Mouse (Mus musculus): ENCODE measurements around the gene Grk6. TPM values are rescaled to one million over a fixed set of nuclear protein-coding genes. Genes with fewer than 3 reads are reported as not detected.
A peak's percentile ranks its signal among the peaks of the same experiment; 100 is the strongest.

Grk6 gene
- polyA plus RNA-seq, 1 experiment from 2014 or later, result 25.0 TPM

GRCm38 (mm10) chr13:55468851-55469560, 24.1 kb downstream of the Grk6 start:
- Histone ChIP-seq H3K9ac (ENCODE audit: low read length) (no peak overlapping the region), H3K4me1 (ENCODE audit: control insufficient read depth, insufficient read depth, low read length) (peaks cover 49% of the 10 kb centered on the region)

GRCm38 (mm10) chr13:55470372-55470771, 25.5 kb downstream of the Grk6 start:
- H3K27ac ChIP-seq (ENCODE audit: low read depth, low read length), result peak overlapping the region; percentile 92
- peak overlapping the region; percentile 87 for H3K9ac ChIP-seq (ENCODE audit: low read length)
- peaks cover 25% of the 10 kb centered on the region for H3K36me3 ChIP-seq (ENCODE audit: control insufficient read depth, insufficient read depth, low read length)
- peak overlapping the region; percentile 100 for H3K4me2 ChIP-seq (ENCODE audit: low read length)
- H3K4me1 ChIP-seq (ENCODE audit: control insufficient read depth, insufficient read depth, low read length), result peaks cover 59% of the 10 kb centered on the region
- no peak overlapping the region for H3K4me3 ChIP-seq (ENCODE audit: low read depth, low read length)
- ATAC-seq (0 out of 2 replicates have a peak, but pooled peaks have one; percentile 5), DNase-seq (ENCODE audit: low spot score) (peak; percentile 76)
- H3K27me3 ChIP-seq (replicated peaks; ENCODE audit: control insufficient read depth, insufficient read depth, low read length), result no peaks in the 10 kb centered on the region
- H3K9me3 ChIP-seq (replicated peaks; ENCODE audit: control insufficient read depth, low read length), result no peaks in the 10 kb centered on the region
- WGBS, result 19% methylated on average over 9 of the region's 9 CpGs

More at GRCm38 (mm10) chr13:55468851-55469560, 24.1 kb downstream of the Grk6 start:
- H3K27me3 ChIP-seq (replicated peaks; ENCODE audit: control insufficient read depth, insufficient read depth, low read length), result no peaks in the 10 kb centered on the region
- peak; percentile 46 for DNase-seq (ENCODE audit: low spot score)
- 26% methylated on average over 13 of the region's 13 CpGs for WGBS
- peaks cover 12% of the 10 kb centered on the region for H3K36me3 ChIP-seq (ENCODE audit: control insufficient read depth, insufficient read depth, low read length)
- 0 out of 2 replicates have a peak overlapping the region, but pooled peaks have one; percentile 92 for H3K27ac ChIP-seq (ENCODE audit: low read depth, low read length)
- no peak overlapping the region for H3K4me2 ChIP-seq (ENCODE audit: low read length)
- no peak overlapping the region for H3K4me3 ChIP-seq (ENCODE audit: low read depth, low read length)
- ATAC-seq, result no peak
- H3K9me3 ChIP-seq (replicated peaks; ENCODE audit: control insufficient read depth, low read length), result no peaks in the 10 kb centered on the region

- no peaks in the 10 kb centered on the region for H3K27me3 ChIP-seq (replicated peaks; ENCODE audit: control insufficient read depth, insufficient read depth, low read length)
- peak overlapping the region; percentile 48 for H3K4me3 ChIP-seq (ENCODE audit: low read depth, low read length)
- no peaks in the 10 kb centered on the region for H3K9me3 ChIP-seq (replicated peaks; ENCODE audit: control insufficient read depth, low read length)
- peaks cover 34% of the 10 kb centered on the region for H3K36me3 ChIP-seq (ENCODE audit: control insufficient read depth, insufficient read depth, low read length)
- H3K27ac ChIP-seq (ENCODE audit: low read depth, low read length), result peak overlapping the region; percentile 92
- ATAC-seq (peak; percentile 67), DNase-seq (ENCODE audit: low spot score) (peak; percentile 90)
- under 1% methylated on average over 54 of the region's 54 CpGs for WGBS
- peak overlapping the region; percentile 100 for H3K4me2 ChIP-seq (ENCODE audit: low read length)
- H3K4me1 ChIP-seq (ENCODE audit: control insufficient read depth, insufficient read depth, low read length), result peaks cover 51% of the 10 kb centered on the region
- H3K9ac ChIP-seq (ENCODE audit: low read length), result peak overlapping the region; percentile 87
Measured at GRCm38 (mm10) chr13:55471156-55471818, 26.4 kb downstream of the Grk6 start.

GRCm38 (mm10) chr13:55471819-55472131, 26.9 kb downstream of the Grk6 start:
- WGBS, result 0% methylated on average over 28 of the region's 31 CpGs
- H3K4me3 ChIP-seq (ENCODE audit: low read depth, low read length), result peak overlapping the region; percentile 48
- peak overlapping the region; percentile 87 for H3K9ac ChIP-seq (ENCODE audit: low read length)
- H3K4me1 ChIP-seq (ENCODE audit: control insufficient read depth, insufficient read depth, low read length), result peaks cover 51% of the 10 kb centered on the region
- H3K27me3 ChIP-seq (replicated peaks; ENCODE audit: control insufficient read depth, insufficient read depth, low read length), result no peaks in the 10 kb centered on the region
- no peak for DNase-seq (ENCODE audit: low spot score)
- no peaks in the 10 kb centered on the region for H3K9me3 ChIP-seq (replicated peaks; ENCODE audit: control insufficient read depth, low read length)
- ATAC-seq, result no peak; the same call in 1 of the 2 replicates
- peak overlapping the region; percentile 100 for H3K4me2 ChIP-seq (ENCODE audit: low read length)
- peak overlapping the region; percentile 92 for H3K27ac ChIP-seq (ENCODE audit: low read depth, low read length)
- H3K36me3 ChIP-seq (ENCODE audit: control insufficient read depth, insufficient read depth, low read length), result peaks cover 39% of the 10 kb centered on the region

GRCm38 (mm10) chr13:55472132-55473022, 27.5 kb downstream of the Grk6 start:
- H3K9ac ChIP-seq (ENCODE audit: low read length), result peak overlapping the region; percentile 87
- under 1% methylated on average over 91 of the region's 103 CpGs for WGBS
- peak overlapping the region; percentile 48 for H3K4me3 ChIP-seq (ENCODE audit: low read depth, low read length)
- peak overlapping the region; percentile 92 for H3K27ac ChIP-seq (ENCODE audit: low read depth, low read length)
- DNase-seq (ENCODE audit: low spot score) (peak; percentile 79), ATAC-seq (peak; percentile 54)
- no peaks in the 10 kb centered on the region for H3K27me3 ChIP-seq (replicated peaks; ENCODE audit: control insufficient read depth, insufficient read depth, low read length)
- H3K9me3 ChIP-seq (replicated peaks; ENCODE audit: control insufficient read depth, low read length), result no peaks in the 10 kb centered on the region
- peaks cover 51% of the 10 kb centered on the region for H3K4me1 ChIP-seq (ENCODE audit: control insufficient read depth, insufficient read depth, low read length)
- H3K36me3 ChIP-seq (ENCODE audit: control insufficient read depth, insufficient read depth, low read length), result peaks cover 45% of the 10 kb centered on the region
- H3K4me2 ChIP-seq (ENCODE audit: low read length), result peak overlapping the region; percentile 100

DNA sequence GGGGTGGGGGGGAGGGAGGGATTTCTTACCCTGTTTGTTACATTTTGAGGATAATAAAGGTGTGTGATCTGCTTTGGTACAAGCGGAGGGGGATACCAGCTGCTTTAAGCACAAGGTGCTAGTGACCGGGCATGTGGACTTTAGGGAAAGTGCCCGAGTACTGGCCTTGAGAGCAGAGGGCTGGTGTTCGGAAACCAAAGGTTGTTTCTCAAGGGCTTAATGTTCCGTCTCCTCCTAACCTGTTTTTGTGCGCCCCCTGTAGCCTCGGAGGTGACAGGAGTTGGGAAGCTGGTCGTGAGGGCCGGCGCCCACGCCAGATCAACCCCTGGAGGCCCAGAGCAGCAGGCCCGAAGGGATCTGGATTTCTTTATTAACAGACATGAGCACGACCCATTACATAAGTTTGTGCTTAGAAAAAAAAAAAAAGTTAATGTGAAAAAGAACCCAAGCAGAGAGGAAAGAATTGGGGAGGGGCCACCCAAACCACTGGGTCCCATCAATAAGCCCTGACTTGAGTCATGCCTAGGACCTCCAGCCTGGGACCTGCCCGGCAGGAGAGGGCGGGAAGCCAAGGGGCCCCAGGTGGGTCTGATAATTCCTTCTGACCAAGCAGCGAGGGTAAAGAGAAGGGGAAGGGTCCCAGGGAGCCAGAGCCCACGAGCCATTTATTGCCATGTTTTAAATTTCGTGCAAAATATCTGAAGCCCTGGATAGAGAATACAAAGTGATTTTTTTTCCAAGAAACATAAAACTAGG, 28.4 kb downstream of the Grk6 start:
- peak overlapping the region; percentile 87 for H3K9ac ChIP-seq (ENCODE audit: low read length)
- H3K36me3 ChIP-seq (ENCODE audit: control insufficient read depth, insufficient read depth, low read length), result peaks cover 53% of the 10 kb centered on the region
- H3K4me2 ChIP-seq (ENCODE audit: low read length), result peak overlapping the region; percentile 100
- H3K4me3 ChIP-seq (ENCODE audit: low read depth, low read length), result peak overlapping the region; percentile 48
- peaks cover 51% of the 10 kb centered on the region for H3K4me1 ChIP-seq (ENCODE audit: control insufficient read depth, insufficient read depth, low read length)
- ATAC-seq (no peak), DNase-seq (ENCODE audit: low spot score) (peak; percentile 34)
- 21% methylated on average over 18 of the region's 18 CpGs for WGBS
- no peaks in the 10 kb centered on the region for H3K27me3 ChIP-seq (replicated peaks; ENCODE audit: control insufficient read depth, insufficient read depth, low read length)
- no peaks in the 10 kb centered on the region for H3K9me3 ChIP-seq (replicated peaks; ENCODE audit: control insufficient read depth, low read length)
- H3K27ac ChIP-seq (ENCODE audit: low read depth, low read length), result peak overlapping the region; percentile 92

DNA sequence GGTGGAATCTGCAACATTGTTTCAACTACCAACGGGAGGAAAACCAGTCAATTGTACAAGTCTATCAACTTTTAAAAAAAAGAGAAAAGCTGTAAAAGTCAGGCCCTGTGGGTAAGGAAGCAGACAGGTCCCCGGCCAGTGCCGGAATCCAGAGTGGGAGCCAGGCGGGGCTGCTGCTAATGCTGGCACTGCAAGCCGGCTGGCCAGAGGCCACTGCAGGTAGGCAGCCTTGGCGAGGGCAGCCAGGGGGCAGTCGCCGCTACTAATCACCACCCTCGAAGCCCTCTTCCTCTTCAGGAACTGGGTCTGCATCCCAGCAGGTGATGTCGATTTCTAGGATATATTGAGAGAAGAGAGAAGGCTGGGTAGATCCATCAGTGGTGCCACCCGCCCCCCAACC, 29.1 kb downstream of the Grk6 start:
- H3K4me2 ChIP-seq (ENCODE audit: low read length), result 0 out of 2 replicates have a peak overlapping the region, but pooled peaks have one; percentile 16
- H3K27ac ChIP-seq (ENCODE audit: low read depth, low read length), result peak overlapping the region; percentile 61; the same call in 1 of the 2 replicates
- peaks cover 61% of the 10 kb centered on the region for H3K36me3 ChIP-seq (ENCODE audit: control insufficient read depth, insufficient read depth, low read length)
- no peak overlapping the region for H3K4me3 ChIP-seq (ENCODE audit: low read depth, low read length)
- H3K27me3 ChIP-seq (replicated peaks; ENCODE audit: control insufficient read depth, insufficient read depth, low read length), result no peaks in the 10 kb centered on the region
- ATAC-seq (no peak), DNase-seq (ENCODE audit: low spot score) (no peak)
- H3K4me1 ChIP-seq (ENCODE audit: control insufficient read depth, insufficient read depth, low read length), result peaks cover 49% of the 10 kb centered on the region
- H3K9me3 ChIP-seq (replicated peaks; ENCODE audit: control insufficient read depth, low read length), result no peaks in the 10 kb centered on the region
- H3K9ac ChIP-seq (ENCODE audit: low read length), result no peak overlapping the region
- 56% methylated on average over 11 of the region's 11 CpGs for WGBS

- Histone ChIP-seq H3K9ac (ENCODE audit: low read length) (no peak overlapping the region), H3K27me3 (replicated peaks; ENCODE audit: control insufficient read depth, insufficient read depth, low read length) (no peaks in the 10 kb centered on the region), H3K27ac (ENCODE audit: low read depth, low read length) (peak overlapping the region; percentile 61), H3K4me3 (ENCODE audit: low read depth, low read length) (no peak overlapping the region), H3K9me3 (replicated peaks; ENCODE audit: control insufficient read depth, low read length) (no peaks in the 10 kb centered on the region), H3K36me3 (ENCODE audit: control insufficient read depth, insufficient read depth, low read length) (peaks cover 67% of the 10 kb centered on the region), H3K4me2 (ENCODE audit: low read length) (peak overlapping the region; percentile 16), H3K4me1 (ENCODE audit: control insufficient read depth, insufficient read depth, low read length) (peaks cover 42% of the 10 kb centered on the region)
- WGBS, result 5% methylated on average over 5 of the region's 5 CpGs
- DNase-seq (ENCODE audit: low spot score), result peak; percentile 97
- peak; percentile 38; the same call in 1 of the 2 replicates for ATAC-seq
Measured at GRCm38 (mm10) chr13:55474621-55475069, 29.8 kb downstream of the Grk6 start.
